18 mouse cellular contexts compared by ENCODE assay signal in the genomic region with DNA sequence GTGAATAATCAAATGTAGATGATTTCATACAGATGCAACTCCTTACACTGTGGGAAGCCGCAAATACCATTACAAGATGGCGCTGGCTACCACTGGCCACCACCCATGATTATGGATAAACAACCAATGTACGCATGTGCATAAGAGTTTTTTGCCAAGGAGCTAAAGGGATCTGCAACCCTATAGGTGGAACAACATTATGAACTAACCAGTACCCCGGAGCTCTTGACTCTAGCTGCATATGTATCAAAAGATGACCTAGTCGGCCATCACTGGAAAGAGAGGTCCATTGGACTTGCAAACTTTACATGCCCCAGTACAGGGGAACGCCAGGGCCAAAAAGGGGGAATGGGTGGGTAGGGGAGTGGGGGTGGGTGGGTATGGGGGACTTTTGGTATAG. TPM values are rescaled to one million over a fixed set of nuclear protein-coding genes. Genes with fewer than 3 reads are reported as not detected.
A peak's percentile ranks its signal among the peaks of the same experiment; 100 is the strongest.
DNase-seq lines count a peak whose midpoint lies in the region; ATAC-seq lines count a peak whose summit lies in the region.
"Not testable (repeated sequence)": the region's sequence is repeated elsewhere in the genome, so short reads cannot be mapped to it uniquely, and the experiment has no call there.
"Had no signal": no experiment of that assay in that cellular context is flagged by ENCODE, and none has a peak within 500 bp of the region (broad histone marks: within the 10 kb centered on the region; RNA-seq: fewer than 3 reads in every experiment).

No protein-coding gene starts in this region.

- DNase-seq in kidney, adult 11 months: peak; percentile 3

- H3K4me3 ChIP-seq in forebrain, embryonic 12.5 days (replicated peaks); heart, embryonic 14.5 days (ENCODE audit: control insufficient read depth in 1 of 2, insufficient read depth in 1 of 2, low read depth in 1 of 2, low read length in 2 of 2); limb, embryonic 12.5 days (replicated peaks); lung, embryonic 16.5 days (ENCODE audit: low read length); midbrain, embryonic 15.5 days; neural tube, embryonic 14.5 days (ENCODE audit: low read depth, low read length): not testable (repeated sequence)

- not testable (repeated sequence) for H3K9ac ChIP-seq in forebrain, embryonic 12.5 days; heart, embryonic 14.5 days (ENCODE audit: low read length); limb, embryonic 12.5 days (replicated peaks); lung, embryonic 16.5 days (ENCODE audit: low read length); midbrain, embryonic 15.5 days; neural tube, embryonic 14.5 days (replicated peaks; ENCODE audit: low read depth, low read length)

- H3K36me3 ChIP-seq in forebrain, embryonic 12.5 days (replicated peaks); heart, embryonic 14.5 days (ENCODE audit: control insufficient read depth, insufficient read depth, low read length); limb, embryonic 12.5 days; lung, embryonic 16.5 days (ENCODE audit: control insufficient read depth, insufficient read depth, low read length); midbrain, embryonic 15.5 days (replicated peaks); neural tube, embryonic 14.5 days (ENCODE audit: control insufficient read depth, insufficient read depth, low read length): not testable (repeated sequence)

- WGBS in forebrain, embryonic 12.5 days: 94% methylated on average over 6 of the region's 6 CpGs
- whole genome bisulfite sequencing in heart, embryonic 14.5 days: 92% methylated on average over 4 of the region's 6 CpGs
- 91% methylated on average over 6 of the region's 6 CpGs for WGBS in limb, embryonic 12.5 days
- WGBS in lung, embryonic 16.5 days: 93% methylated on average over 5 of the region's 6 CpGs
- WGBS in midbrain, embryonic 15.5 days: 95% methylated on average over 6 of the region's 6 CpGs
- 93% methylated on average over 5 of the region's 6 CpGs for WGBS in neural tube, embryonic 14.5 days

- ATAC-seq in forebrain, embryonic 12.5 days (ENCODE audit: low FRiP score): 0 out of 2 replicates have a peak, but pooled peaks have one; percentile 14
- ATAC-seq in heart, embryonic 14.5 days (ENCODE audit: insufficient number of reproducible peaks, insufficient read depth, low FRiP score, low read depth): 0 out of 2 replicates have a peak, but pooled peaks have one; percentile 26
- ATAC-seq in limb, embryonic 12.5 days (ENCODE audit: insufficient number of reproducible peaks, insufficient read depth, low FRiP score, low TSS enrichment, low read depth): peak; percentile 47
- ATAC-seq in lung, embryonic 16.5 days (ENCODE audit: low read depth): peak; percentile 54
- peak; percentile 27; the same call in 1 of the 2 replicates for ATAC-seq in midbrain, embryonic 15.5 days (replicated peaks)
- peak; percentile 54; the same call in 1 of the 2 replicates for ATAC-seq in neural tube, embryonic 14.5 days (ENCODE audit: low read depth)

- not testable (repeated sequence) for H3K9me3 ChIP-seq in forebrain, embryonic 12.5 days; heart, embryonic 14.5 days (ENCODE audit: control insufficient read depth, low read length); limb, embryonic 12.5 days; lung, embryonic 16.5 days (ENCODE audit: control insufficient read depth, low read length); midbrain, embryonic 15.5 days; neural tube, embryonic 14.5 days (ENCODE audit: control insufficient read depth, low read length)

- not testable (repeated sequence) for H3K4me2 ChIP-seq in forebrain, embryonic 12.5 days; heart, embryonic 14.5 days (ENCODE audit: low read length); limb, embryonic 12.5 days; lung, embryonic 16.5 days (ENCODE audit: low read depth, low read length); midbrain, embryonic 15.5 days; neural tube, embryonic 14.5 days (ENCODE audit: low read depth, low read length)

- H3K27ac ChIP-seq in forebrain, embryonic 12.5 days; heart, embryonic 14.5 days (replicated peaks in 1 of 2; ENCODE audit: control insufficient read depth in 1 of 2, insufficient read depth in 1 of 2, low read depth in 2 of 2, low read length in 2 of 2); limb, embryonic 12.5 days; lung, embryonic 16.5 days (ENCODE audit: low read length); midbrain, embryonic 15.5 days; neural tube, embryonic 14.5 days (ENCODE audit: low read depth, low read length): not testable (repeated sequence)

- H3K27me3 ChIP-seq in forebrain, embryonic 12.5 days; heart, embryonic 14.5 days (ENCODE audit: control insufficient read depth, insufficient read depth, low read length); limb, embryonic 12.5 days; lung, embryonic 16.5 days (ENCODE audit: control insufficient read depth, insufficient read depth, low read depth, low read length); midbrain, embryonic 15.5 days (replicated peaks); neural tube, embryonic 14.5 days (ENCODE audit: control insufficient read depth, insufficient read depth, low read length): not testable (repeated sequence)

- H3K4me1 ChIP-seq in forebrain, embryonic 12.5 days; heart, embryonic 14.5 days (ENCODE audit: control insufficient read depth in 2 of 2, insufficient read depth in 2 of 2, low read length in 2 of 2); limb, embryonic 12.5 days (replicated peaks); lung, embryonic 16.5 days (replicated peaks; ENCODE audit: control insufficient read depth, insufficient read depth, low read length); midbrain, embryonic 15.5 days; neural tube, embryonic 14.5 days (ENCODE audit: control insufficient read depth, insufficient read depth, low read length): not testable (repeated sequence)

RNA-seq across cellular contexts. Expression of gene Gm7697, which starts 21.2 kb away (rescaled TPM):
- not detected in 2 replicates for polyA plus RNA-seq in forebrain, embryonic 12.5 days (2016; fragmentation: Nextera tagmentation; extraction: Ambion mirVana)
- polyA plus RNA-seq in heart, embryonic 14.5 days (2014; fragmentation: Nextera tagmentation; extraction: Ambion mirVana): not detected in 2 replicates
- not detected in 2 replicates for polyA plus RNA-seq in limb, embryonic 12.5 days (2016; fragmentation: Nextera tagmentation; extraction: Ambion mirVana)
- polyA plus RNA-seq in lung, embryonic 16.5 days (2015; fragmentation: Nextera tagmentation; extraction: Ambion mirVana): not detected in 2 replicates
- polyA plus RNA-seq in midbrain, embryonic 15.5 days (2015; fragmentation: Nextera tagmentation; extraction: Ambion mirVana): not detected in 2 replicates
- not detected in 2 replicates for polyA plus RNA-seq in neural tube, embryonic 14.5 days (2014; fragmentation: Nextera tagmentation; extraction: Ambion mirVana)
- polyA plus RNA-seq: embryonic facial prominence, embryonic 15.5 days; forebrain, postnatal 0 days; heart, adult 2 months; heart, embryonic 13.5 days; hindbrain, embryonic 10.5 days; intestine, postnatal 0 days; kidney, embryonic 14.5 days; liver, embryonic 15.5 days; lung, postnatal 0 days; stomach, embryonic 16.5 days; urinary bladder, adult 2 months had no signal
